Mouse (Mus musculus): ENCODE data around the gene Braf.

DNA sequence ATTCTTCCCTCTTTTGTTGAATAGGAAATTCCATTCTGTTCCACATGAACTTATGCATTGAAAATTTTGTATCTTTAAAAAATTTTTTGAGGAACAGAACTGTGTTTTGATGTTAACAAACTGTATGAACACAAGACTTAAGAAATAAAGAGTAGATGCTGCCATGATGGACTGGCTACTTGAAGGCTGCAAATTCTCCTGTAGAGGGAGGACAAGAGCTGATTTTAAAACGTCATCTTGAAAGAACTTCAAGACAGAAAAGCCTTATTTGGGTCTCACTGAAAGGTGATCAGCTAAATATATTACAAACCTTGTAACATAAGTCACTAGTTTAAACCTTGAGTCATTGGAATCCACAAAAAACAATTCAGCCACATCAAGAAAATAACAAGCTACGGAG lies 115.1 kb downstream of the Braf start:
- TF ChIP-seq CTCF (IDR thresholded peaks at IDR 0.05; ENCODE audit: low read depth), result no peak
- TF ChIP-seq EP300 (IDR thresholded peaks at IDR 0.05; ENCODE audit: low read depth), result no peak
